Mouse (Mus musculus): Measurements from ENCODE around the gene Khdc1b. TPM values are rescaled to one million over a fixed set of nuclear protein-coding genes. Genes with fewer than 3 reads are reported as not detected.

Khdc1b gene
- polyA plus RNA-seq, 1 experiment from 2014 or later, result 0.20 TPM

DNA sequence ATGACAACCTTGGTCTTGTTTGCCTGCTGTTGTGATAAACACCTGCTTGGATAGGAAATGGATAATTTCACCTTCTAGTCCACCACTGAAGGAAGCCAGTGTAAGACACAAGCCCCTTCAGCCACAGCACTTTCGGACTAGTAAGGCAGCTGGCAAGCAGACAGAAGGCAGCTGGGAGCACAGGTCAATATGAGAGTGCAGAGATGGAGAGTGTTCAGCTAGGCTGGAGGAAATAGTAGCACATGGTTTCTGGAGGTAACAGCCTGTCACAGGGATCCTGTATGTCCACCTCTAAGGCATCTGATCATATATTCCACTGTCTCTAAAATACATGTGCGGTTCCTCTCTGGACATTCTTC is 28.8 kb downstream of the Khdc1b start:
- no peaks in the 10 kb centered on the region for H3K4me1 ChIP-seq (replicated peaks)
- 88% methylated on average over 2 of the region's 2 CpGs for WGBS
- no peak for ATAC-seq (ENCODE audit: insufficient number of reproducible peaks, insufficient read depth, low FRiP score, low TSS enrichment, low read depth)
- no peak overlapping the region for H3K9ac ChIP-seq (replicated peaks)
- H3K4me2 ChIP-seq, result no peak overlapping the region
- H3K9me3 ChIP-seq, result no peaks in the 10 kb centered on the region
- H3K27me3 ChIP-seq, result no peaks in the 10 kb centered on the region
- H3K36me3 ChIP-seq, result no peaks in the 10 kb centered on the region
- H3K4me3 ChIP-seq (replicated peaks), result no peak overlapping the region
- no peak overlapping the region for H3K27ac ChIP-seq

DNA sequence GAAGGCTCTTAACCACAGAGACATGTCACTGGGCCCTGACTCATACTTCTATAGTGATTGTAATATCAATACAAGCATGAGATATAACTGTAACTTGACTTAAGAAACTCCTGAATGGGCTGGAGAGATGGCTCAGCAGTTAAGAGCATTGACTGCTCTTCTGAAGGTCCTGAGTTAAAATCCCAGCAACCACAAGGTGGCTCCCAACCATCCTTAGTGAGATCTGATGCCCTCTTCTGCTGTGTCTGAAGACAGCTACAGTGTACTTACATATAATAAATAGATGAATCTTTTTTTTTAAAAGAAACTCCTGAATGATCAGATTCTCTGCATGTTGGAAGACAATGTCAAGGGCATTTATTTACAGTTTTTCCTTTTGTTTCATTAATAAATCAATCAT is 36.0 kb downstream of the Khdc1b start:
- Histone ChIP-seq H3K27me3 (no peaks in the 10 kb centered on the region), H3K9ac (replicated peaks) (no peak overlapping the region), H3K9me3 (no peaks in the 10 kb centered on the region), H3K4me1 (replicated peaks) (no peaks in the 10 kb centered on the region), H3K27ac (no peak overlapping the region), H3K4me3 (replicated peaks) (no peak overlapping the region), H3K36me3 (no peaks in the 10 kb centered on the region), H3K4me2 (no peak overlapping the region)
- ATAC-seq (ENCODE audit: insufficient number of reproducible peaks, insufficient read depth, low FRiP score, low TSS enrichment, low read depth), result no peak

DNA sequence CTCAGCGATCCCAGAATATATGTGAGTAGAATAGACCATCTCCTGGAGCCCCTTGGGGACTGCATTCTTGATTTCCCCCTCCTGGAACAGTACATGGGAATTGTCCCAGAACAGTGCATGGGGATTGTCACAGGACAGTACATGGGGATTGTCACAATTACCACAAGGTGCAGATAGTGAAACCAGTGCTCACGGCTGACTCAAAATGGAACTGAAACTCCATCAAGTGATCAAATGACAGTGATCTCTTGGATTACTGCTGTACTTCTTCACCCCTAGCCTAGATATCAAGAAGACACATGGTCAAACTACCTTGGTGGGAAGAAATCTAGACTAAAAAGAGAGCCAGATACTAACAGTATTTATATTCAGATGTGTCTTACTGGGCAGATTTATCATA is 42.3 kb downstream of the Khdc1b start:
- H3K4me3 ChIP-seq (replicated peaks), result no peak overlapping the region
- ATAC-seq (ENCODE audit: insufficient number of reproducible peaks, insufficient read depth, low FRiP score, low TSS enrichment, low read depth), result no peak
- WGBS, result 87% methylated on average over 2 of the region's 2 CpGs

DNA sequence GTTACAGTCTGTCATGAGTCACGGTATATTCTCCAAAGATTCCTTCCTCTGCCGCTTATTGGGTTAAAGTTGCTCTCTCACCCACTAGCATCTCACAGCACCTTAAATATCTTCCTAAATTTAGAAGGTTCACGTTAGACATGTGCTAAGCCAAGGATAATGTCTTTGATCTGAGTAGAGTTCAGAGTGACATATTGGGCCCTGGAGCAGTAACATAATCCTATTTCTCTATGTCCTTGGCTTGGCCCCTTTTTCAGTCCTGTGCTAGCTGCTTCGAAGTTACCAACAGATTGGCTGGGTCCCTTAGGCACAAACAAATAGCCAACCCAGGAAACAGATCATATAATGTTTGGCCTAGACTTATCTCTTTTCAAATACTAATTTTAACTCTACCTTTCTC is 44.7 kb downstream of the Khdc1b start:
- H3K36me3 ChIP-seq, result no peaks in the 10 kb centered on the region
- H3K27me3 ChIP-seq, result no peaks in the 10 kb centered on the region
- ATAC-seq (ENCODE audit: insufficient number of reproducible peaks, insufficient read depth, low FRiP score, low TSS enrichment, low read depth), result no peak
- H3K9ac ChIP-seq (replicated peaks), result no peak overlapping the region
- H3K9me3 ChIP-seq, result no peaks in the 10 kb centered on the region
- no peak overlapping the region for H3K4me2 ChIP-seq
- no peaks in the 10 kb centered on the region for H3K4me1 ChIP-seq (replicated peaks)
- H3K4me3 ChIP-seq (replicated peaks), result no peak overlapping the region
- 68% methylated on average over 4 of the region's 4 CpGs for WGBS
- no peak overlapping the region for H3K27ac ChIP-seq

More for the DNA sequence above, 42.3 kb downstream of the Khdc1b start:
- Histone ChIP-seq H3K9me3 (no peaks in the 10 kb centered on the region), H3K27me3 (no peaks in the 10 kb centered on the region), H3K27ac (no peak overlapping the region), H3K36me3 (no peaks in the 10 kb centered on the region), H3K4me2 (no peak overlapping the region), H3K9ac (replicated peaks) (no peak overlapping the region), H3K4me1 (replicated peaks) (no peaks in the 10 kb centered on the region)

DNA sequence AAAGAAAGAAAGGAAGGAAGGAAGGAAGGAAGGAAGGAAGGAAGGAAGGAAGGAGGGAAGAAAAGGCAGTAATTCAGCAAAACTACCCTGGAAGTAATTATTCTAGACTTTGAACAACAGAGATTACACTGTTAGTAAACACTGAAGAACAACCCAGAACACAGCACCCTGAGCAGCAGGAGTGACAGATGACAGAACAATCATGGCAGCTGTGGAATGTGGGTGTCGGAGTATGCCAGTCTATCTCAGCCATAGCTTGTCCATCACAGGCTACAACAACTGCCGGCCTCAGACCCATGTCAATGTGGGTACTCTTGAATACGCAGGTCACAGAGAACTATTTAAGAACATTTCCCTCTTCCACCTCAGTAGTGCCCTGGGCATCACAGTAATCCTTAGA is 48.3 kb downstream of the Khdc1b start:
- H3K27me3 ChIP-seq, result no peaks in the 10 kb centered on the region
- no peaks in the 10 kb centered on the region for H3K4me1 ChIP-seq (replicated peaks)
- H3K9me3 ChIP-seq, result no peaks in the 10 kb centered on the region
- no peak for ATAC-seq (ENCODE audit: insufficient number of reproducible peaks, insufficient read depth, low FRiP score, low TSS enrichment, low read depth)
- no peak overlapping the region for H3K4me3 ChIP-seq (replicated peaks)
- H3K4me2 ChIP-seq, result no peak overlapping the region
- no peaks in the 10 kb centered on the region for H3K36me3 ChIP-seq
- no peak overlapping the region for H3K27ac ChIP-seq
- H3K9ac ChIP-seq (replicated peaks), result no peak overlapping the region
- WGBS, result 91% methylated on average over 3 of the region's 3 CpGs

DNA sequence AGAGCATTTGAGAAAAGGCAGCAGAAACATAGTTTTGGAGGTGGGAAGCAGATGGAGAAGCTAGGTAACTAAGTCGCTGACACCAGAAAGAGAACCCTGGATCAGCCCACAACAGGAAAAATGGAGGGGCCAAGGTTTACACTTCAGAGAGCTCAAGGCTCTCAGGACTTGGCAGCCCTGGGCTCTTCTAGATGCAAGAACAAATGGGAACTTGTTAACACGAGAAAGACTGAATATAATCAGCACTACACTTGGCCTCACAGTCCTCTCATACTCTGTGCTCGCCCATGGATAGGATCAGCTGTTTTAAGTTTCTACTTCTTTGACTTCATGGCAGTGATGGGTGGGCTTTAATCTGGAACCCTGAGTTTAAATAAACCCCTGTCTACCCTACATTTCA is 51.5 kb downstream of the Khdc1b start:
- H3K9ac ChIP-seq (replicated peaks), result no peak overlapping the region
- H3K27ac ChIP-seq, result no peak overlapping the region
- no peak for ATAC-seq (ENCODE audit: insufficient number of reproducible peaks, insufficient read depth, low FRiP score, low TSS enrichment, low read depth)
- no peaks in the 10 kb centered on the region for H3K4me1 ChIP-seq (replicated peaks)
- H3K36me3 ChIP-seq, result no peaks in the 10 kb centered on the region
- H3K4me3 ChIP-seq (replicated peaks), result no peak overlapping the region
- no peak overlapping the region for H3K4me2 ChIP-seq
- no peaks in the 10 kb centered on the region for H3K9me3 ChIP-seq
- 74% methylated on average over 3 of the region's 3 CpGs for WGBS
- no peaks in the 10 kb centered on the region for H3K27me3 ChIP-seq

Other genes starting within 250 kb of the Khdc1b start
- 9.1 and 11.3 TPM in 2 replicates for gene Tmem14a, start 165.0 kb upstream of the Khdc1b start, polyA plus RNA-seq (2016; fragmentation: Nextera tagmentation; extraction: Ambion mirVana)
- gene Gsta3, start 143.0 kb upstream of the Khdc1b start, polyA plus RNA-seq (2016; fragmentation: Nextera tagmentation; extraction: Ambion mirVana), result 0.37 and 0.38 TPM in 2 replicates
- not detected in 2 replicates for gene Khdc1a, start 33.9 kb upstream of the Khdc1b start, polyA plus RNA-seq (2016; fragmentation: Nextera tagmentation; extraction: Ambion mirVana)
- gene Khdc1c, start 15.2 kb upstream of the Khdc1b start, polyA plus RNA-seq (2016; fragmentation: Nextera tagmentation; extraction: Ambion mirVana), result not detected in 2 replicates

Data from limb, embryonic 12.5 days (tissue).